Mouse (Mus musculus) CH12.LX (cell line): ENCODE results near the gene Grtp1. TPM values are rescaled to one million over a fixed set of nuclear protein-coding genes. Genes with fewer than 3 reads are reported as not detected.
A peak's percentile ranks its signal among the peaks of the same experiment; 100 is the strongest.

ENCODE experiments used
- DNase-seq: peaks from one replicate; pipeline ENCODE4 v3.0.0-alpha.2; 2013; ENCODE audit errors: extremely low read depth
- H3K27ac ChIP-seq: 2 replicates; pipeline ENCODE4 v1.5.1; 2012; ENCODE audit warnings: low read depth, mild to moderate bottlenecking, control low read depth, moderate library complexity; ENCODE audit not compliant: insufficient read depth
- H3K27me3 ChIP-seq: replicated peaks from 2 replicates; pipeline ENCODE3; 2012; ENCODE audit warnings: inconsistent platforms
- H3K36me3 ChIP-seq, 2 experiments: replicated peaks in 1 of 2; 2 replicates each; pipeline versions ENCODE3 to v1.6.1; 2012; ENCODE audit warnings: inconsistent platforms in 1 of 2, low read length in 1 of 2, mild to moderate bottlenecking in 1 of 2, mixed read lengths in 1 of 2, moderate library complexity in 1 of 2; ENCODE audit not compliant: control insufficient read depth in 1 of 2, insufficient read depth in 1 of 2
- H3K4me1 ChIP-seq, 2 experiments: 2 replicates each; pipeline ENCODE4 v1.6.1; 2012; ENCODE audit warnings: inconsistent platforms in 1 of 2, moderate library complexity in 1 of 2; ENCODE audit not compliant: insufficient read depth in 2 of 2, control insufficient read depth in 1 of 2
- H3K4me2 ChIP-seq: 2 replicates; pipeline ENCODE4 v1.6.1; 2012; ENCODE audit warnings: low read depth, mild to moderate bottlenecking, control low read depth; ENCODE audit not compliant: poor library complexity, insufficient read depth, severe bottlenecking
- H3K4me3 ChIP-seq, 3 experiments: fragments of 150-350 bp in 1 of 3; sonication (generic) in 1 of 3; replicated peaks in 1 of 3; 2 replicates each; pipeline versions ENCODE3 to v1.5.1; 2011 to 2012; ENCODE audit warnings: low read depth in 2 of 3, low read length in 2 of 3, mild to moderate bottlenecking in 2 of 3, moderate library complexity in 2 of 3, control low read depth in 1 of 3, improper control_type of control experiment in 1 of 3, inconsistent platforms in 1 of 3, mixed read lengths in 1 of 3; ENCODE audit not compliant: poor library complexity in 1 of 3
- H3K79me2 ChIP-seq: replicated peaks from 2 replicates; pipeline ENCODE4 v1.6.1; 2012; ENCODE audit warnings: mild to moderate bottlenecking, moderate library complexity; ENCODE audit not compliant: control insufficient read depth, poor library complexity, insufficient read depth, severe bottlenecking; ENCODE audit errors: extremely low read depth
- H3K9ac ChIP-seq: 2 replicates; pipeline ENCODE4 v1.6.1; 2012; ENCODE audit warnings: low read depth, mild to moderate bottlenecking, control low read depth, moderate library complexity; ENCODE audit not compliant: insufficient read depth
- H3K9me3 ChIP-seq: replicated peaks from 2 replicates; pipeline ENCODE3; 2012; ENCODE audit warnings: low read length, inconsistent platforms, mixed read lengths
- BHLHE40 ChIP-seq: IDR thresholded peaks from 2 replicates; pipeline ENCODE4 v1.6.1; 2011; ENCODE audit warnings: mild to moderate bottlenecking, low read depth, low read length, improper control_type of control experiment
- CHD1 ChIP-seq: IDR thresholded peaks from 2 replicates; pipeline ENCODE4 v1.6.1; 2012; ENCODE audit warnings: low read depth, low read length, improper control_type of control experiment, inconsistent platforms
- CTCF ChIP-seq, 2 experiments: IDR thresholded peaks in 1 of 2; conservative IDR thresholded peaks in 1 of 2; 2 replicates each; pipeline ENCODE4 v1.5.1; 2011 to 2012; ENCODE audit warnings: low read depth in 2 of 2, low read length in 2 of 2, improper control_type of control experiment in 1 of 2, inconsistent platforms in 1 of 2, mild to moderate bottlenecking in 1 of 2, moderate library complexity in 1 of 2
- EP300 ChIP-seq: IDR thresholded peaks from 2 replicates; pipeline ENCODE4 v1.6.1; 2011; ENCODE audit warnings: low read length, improper control_type of control experiment
- KAT2A ChIP-seq: IDR thresholded peaks from 2 replicates; pipeline ENCODE4 v1.6.1; 2012; ENCODE audit warnings: low read length, improper control_type of control experiment, inconsistent platforms; ENCODE audit not compliant: insufficient replicate concordance
- MAFK ChIP-seq: IDR thresholded peaks from 2 replicates; pipeline ENCODE4 v1.6.1; 2011; ENCODE audit warnings: low read length, improper control_type of control experiment; ENCODE audit not compliant: insufficient replicate concordance
- MAX ChIP-seq: IDR thresholded peaks from 2 replicates; pipeline ENCODE4 v1.6.1; 2011; ENCODE audit warnings: low read length, improper control_type of control experiment
- MAZ ChIP-seq: IDR thresholded peaks from 2 replicates; pipeline ENCODE4 v1.6.1; 2012; ENCODE audit warnings: low read depth, mild to moderate bottlenecking, inconsistent platforms, low read length, improper control_type of control experiment, moderate library complexity
- MEF2A ChIP-seq: IDR thresholded peaks from 2 replicates; pipeline ENCODE4 v1.6.1; 2014; ENCODE audit warnings: low read depth, mild to moderate bottlenecking, inconsistent platforms, low read length, improper control_type of control experiment, borderline replicate concordance
- MXI1 ChIP-seq: IDR thresholded peaks from 2 replicates; pipeline ENCODE4 v1.6.1; 2011; ENCODE audit warnings: mild to moderate bottlenecking, low read depth, low read length, improper control_type of control experiment
- SMC3 ChIP-seq: IDR thresholded peaks from 2 replicates; pipeline ENCODE4 v1.6.1; 2011; ENCODE audit warnings: low read depth, low read length, improper control_type of control experiment
- UBTF ChIP-seq: IDR thresholded peaks from 2 replicates; pipeline ENCODE4 v1.6.1; 2012; ENCODE audit warnings: low read depth, mild to moderate bottlenecking, inconsistent platforms, low read length, improper control_type of control experiment, moderate library complexity
- USF1 ChIP-seq: IDR thresholded peaks from 2 replicates; pipeline ENCODE4 v1.6.1; 2014; ENCODE audit warnings: low read depth, mild to moderate bottlenecking, inconsistent platforms, low read length, improper control_type of control experiment
- dilution Hi-C: fragments of 300-500 bp; cut with MboI; formaldehyde crosslinking; loops from 2 replicates; pipeline ENCODE4 v1.14.3; 2020; ENCODE audit warnings: low sequenced_read_pairs; ENCODE audit not compliant: extremely low pct_unique_long_range_greater_than_20kb, extremely low pct_ligation_motif_present
- in situ Hi-C: fragments of 300-500 bp; cut with MboI; formaldehyde crosslinking; loops from 3 replicates; pipeline ENCODE4 v1.14.3; 2019; ENCODE audit warnings: low sequenced_read_pairs, low pct_ligation_motif_present, low pct_unique_long_range_greater_than_20kb, mixed read lengths
- polyA plus RNA-seq: library from polyadenylated mRNA; unstranded; fragments of >175 nt; gene quantifications from 2 replicates; pipeline ENCODE4 v1.2.1, GENCODE M21; 2012; ENCODE audit warnings: low read depth; ENCODE audit not compliant: insufficient read length
- total RNA-seq, 2 experiments: library from RNA; depleted of rRNA; stranded (reverse); fragments of 300-350 nt in 1 of 2; fragments of >200 nt in 1 of 2; gene quantifications; 2 replicates each; pipeline ENCODE4 v1.2.3; 2012 to 2014

Grtp1 gene
- total and polyA plus RNA-seq, 3 experiments, result 0.04 to 0.13 TPM; not detected in 1

DNA sequence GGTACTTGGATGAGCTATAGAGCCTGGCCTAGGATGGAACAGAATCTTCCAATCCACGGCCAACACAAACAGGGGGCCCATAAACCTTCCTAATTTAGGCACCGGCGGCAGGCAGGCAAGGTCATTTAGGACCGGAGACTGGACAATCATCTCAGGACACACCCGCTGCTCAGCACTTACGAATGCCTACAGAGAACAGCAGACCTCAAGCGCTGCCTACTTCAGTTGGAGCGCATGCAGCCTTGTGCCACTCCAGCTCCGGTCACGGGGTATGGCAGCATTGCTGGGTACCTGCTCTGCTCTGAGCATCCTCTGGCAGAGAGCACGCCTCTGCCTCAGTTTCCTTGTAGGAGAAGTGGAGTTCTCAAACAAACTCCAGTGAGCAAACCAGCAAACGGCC, 29.4 kb upstream of the Grtp1 start:
- dilution Hi-C loops (no loop called here), in situ Hi-C loops (no loop called here)
- H3K79me2 ChIP-seq, result no peaks in the 10 kb centered on the region
- no peak overlapping the region for H3K9ac ChIP-seq
- H3K9me3 ChIP-seq, result peaks cover 2% of the 10 kb centered on the region
- peaks cover 13 to 28% of the 10 kb centered on the region in 2 experiments for H3K4me1 ChIP-seq
- no peak overlapping the region for H3K27ac ChIP-seq
- H3K36me3 ChIP-seq, result no peaks in the 10 kb centered on the region
- no peak for TF ChIP-seq BHLHE40
- no peak for TF ChIP-seq EP300
- TF ChIP-seq KAT2A, result no peak
- TF ChIP-seq UBTF, result no peak
- no peak for DNase-seq
- H3K27me3 ChIP-seq, result peaks cover 96% of the 10 kb centered on the region
- H3K4me3 ChIP-seq, result no peak overlapping the region
- no peak overlapping the region for H3K4me2 ChIP-seq

DNA sequence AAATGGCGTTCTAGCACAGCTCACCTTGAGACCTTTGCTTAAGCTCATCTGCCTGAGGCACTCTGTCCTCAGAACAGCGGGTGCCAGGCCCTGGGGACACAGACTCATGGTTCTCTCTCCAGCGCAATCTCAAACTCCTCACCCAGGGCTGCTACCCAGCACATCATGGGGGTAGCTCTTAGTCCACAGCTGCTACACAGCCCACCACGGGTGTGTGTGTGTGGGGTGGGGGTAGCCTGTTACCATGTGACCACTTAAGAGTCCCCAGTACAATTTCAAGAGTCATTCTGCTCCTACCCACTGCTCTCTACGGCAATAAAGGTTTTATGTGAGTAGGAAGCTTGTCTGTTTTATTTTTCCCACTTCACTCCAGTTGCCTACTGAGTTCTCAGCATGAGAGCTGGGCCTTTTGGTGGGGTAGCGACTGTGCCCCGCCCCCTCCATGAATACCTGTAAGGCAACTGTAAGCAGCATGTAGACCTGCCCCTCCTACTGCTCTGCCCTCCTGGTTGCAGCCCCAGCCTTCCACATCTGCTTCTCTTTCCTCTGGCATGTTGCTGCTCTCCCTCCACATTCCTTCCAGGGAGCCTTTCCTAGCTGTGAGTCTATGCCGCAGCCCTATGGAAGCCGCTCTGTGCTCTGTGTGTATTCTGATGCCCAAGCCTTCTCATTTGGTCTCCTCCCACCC, 28.6 kb upstream of the Grtp1 start:
- dilution Hi-C loops, result no loop called here
- in situ Hi-C loops, result no loop called here
- H3K27me3 ChIP-seq, result peaks cover 96% of the 10 kb centered on the region

DNA sequence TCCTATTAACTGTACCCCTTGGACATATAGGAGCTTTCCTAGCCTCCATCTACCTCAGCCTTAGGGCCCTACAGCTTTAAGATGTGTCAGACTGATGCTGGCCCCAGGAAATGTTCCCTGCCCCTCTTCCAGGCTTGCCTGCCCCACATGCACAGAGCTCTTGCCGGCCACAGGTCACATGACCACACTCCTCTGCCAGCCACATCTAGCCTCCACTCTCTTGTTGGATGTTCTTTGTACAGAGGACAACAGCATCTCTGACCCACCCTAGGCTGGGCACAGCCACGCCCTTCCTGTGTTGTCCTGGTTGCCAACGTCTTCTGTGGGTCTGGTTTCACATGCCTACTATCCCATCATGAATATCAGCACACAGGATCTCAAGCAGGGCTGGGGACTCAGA, 26.8 kb upstream of the Grtp1 start:
- no peaks in the 10 kb centered on the region for H3K79me2 ChIP-seq
- H3K9me3 ChIP-seq, result peaks cover 2% of the 10 kb centered on the region
- no peaks in the 10 kb centered on the region for H3K36me3 ChIP-seq
- H3K4me1 ChIP-seq, result peaks cover 11 to 26% of the 10 kb centered on the region in 2 experiments
- no peak for DNase-seq
- H3K9ac ChIP-seq, result no peak overlapping the region
- TF ChIP-seq USF1 (peak; percentile 38; the same call in 1 of the 2 replicates), SMC3 (no peak), MAZ (no peak)
- no peak overlapping the region for H3K4me2 ChIP-seq
- dilution Hi-C loops, result no loop called here
- no peak overlapping the region for H3K27ac ChIP-seq
- in situ Hi-C loops, result no loop called here
- H3K4me3 ChIP-seq, result no peak overlapping the region
- peaks cover 99% of the 10 kb centered on the region for H3K27me3 ChIP-seq

More for the DNA sequence above, 28.6 kb upstream of the Grtp1 start:
- H3K79me2 ChIP-seq, result no peaks in the 10 kb centered on the region
- no peak overlapping the region for H3K4me3 ChIP-seq
- peaks cover 2% of the 10 kb centered on the region for H3K9me3 ChIP-seq
- H3K4me1 ChIP-seq, result peaks cover 11 to 26% of the 10 kb centered on the region in 2 experiments
- H3K27ac ChIP-seq, result no peak overlapping the region
- H3K9ac ChIP-seq, result no peak overlapping the region
- no peak for DNase-seq
- H3K36me3 ChIP-seq, result no peaks in the 10 kb centered on the region
- no peak for TF ChIP-seq MAFK
- TF ChIP-seq CHD1, result no peak
- TF ChIP-seq CTCF (conservative IDR thresholded peaks at IDR 0.05 in 1 of 2, IDR thresholded peaks at IDR 0.05 in 1 of 2; ENCODE audit: low read depth in 2 of 2, low read length in 2 of 2), result no peak
- TF ChIP-seq MAX, result no peak
- TF ChIP-seq MEF2A, result no peak
- TF ChIP-seq MXI1, result no peak
- TF ChIP-seq, all 38 proteins: peak for 0
- H3K4me2 ChIP-seq, result no peak overlapping the region
